7 mouse cellular contexts compared by ENCODE assay signal in genomic region chr4:13957920-13958319, GRCm38 (mm10).
DNase-seq lines count a peak whose midpoint lies in the region; ATAC-seq lines count a peak whose summit lies in the region.

No protein-coding gene starts in this region.

- intact Hi-C loops in left cerebral cortex, postnatal 4 days (cut with DNase I) = no loop called here
- intact Hi-C loops in left cerebral cortex, postnatal 14 days (cut with DNase I) = no loop called here

- no peaks in the 10 kb centered on the region for H3K36me3 ChIP-seq in hindbrain, embryonic 15.5 days
- no peaks in the 10 kb centered on the region for H3K36me3 ChIP-seq in midbrain, embryonic 13.5 days
- no peaks in the 10 kb centered on the region for H3K36me3 ChIP-seq in heart, embryonic 12.5 days

- ATAC-seq in hindbrain, embryonic 15.5 days (ENCODE audit: low FRiP score, low read depth) = peak; percentile 91
- peak; percentile 55 for ATAC-seq in midbrain, embryonic 13.5 days
- no peak for ATAC-seq in heart, embryonic 12.5 days (ENCODE audit: insufficient number of reproducible peaks, low FRiP score)

- no peak overlapping the region for H3K4me2 ChIP-seq in hindbrain, embryonic 15.5 days
- H3K4me2 ChIP-seq in midbrain, embryonic 13.5 days (replicated peaks) = no peak overlapping the region
- no peak overlapping the region for H3K4me2 ChIP-seq in heart, embryonic 12.5 days

- H3K27me3 ChIP-seq in hindbrain, embryonic 15.5 days = no peaks in the 10 kb centered on the region
- no peaks in the 10 kb centered on the region for H3K27me3 ChIP-seq in midbrain, embryonic 13.5 days
- no peaks in the 10 kb centered on the region for H3K27me3 ChIP-seq in heart, embryonic 12.5 days (replicated peaks)

- H3K9me3 ChIP-seq in hindbrain, embryonic 15.5 days = no peaks in the 10 kb centered on the region
- no peaks in the 10 kb centered on the region for H3K9me3 ChIP-seq in midbrain, embryonic 13.5 days
- H3K9me3 ChIP-seq in heart, embryonic 12.5 days (replicated peaks) = no peaks in the 10 kb centered on the region

- H3K9ac ChIP-seq in hindbrain, embryonic 15.5 days = no peak overlapping the region
- no peak overlapping the region for H3K9ac ChIP-seq in midbrain, embryonic 13.5 days (replicated peaks)
- no peak overlapping the region for H3K9ac ChIP-seq in heart, embryonic 12.5 days

- 24% methylated on average over 4 of the region's 4 CpGs for WGBS in hindbrain, embryonic 15.5 days
- 27% methylated on average over 4 of the region's 4 CpGs for WGBS in midbrain, embryonic 13.5 days
- 44% methylated on average over 4 of the region's 4 CpGs for WGBS in heart, embryonic 12.5 days

- peak; percentile 88 for DNase-seq in left cerebral cortex, postnatal 4 days
- DNase-seq in left cerebral cortex, postnatal 14 days (ENCODE audit: low spot score in 2 of 2) = no peak
- peak; percentile 88 to 92 for DNase-seq in cerebellum, postnatal 10 days
- no peak for DNase-seq in urinary bladder, adult 18-20 months (ENCODE audit: low spot score in 2 of 2)

- H3K4me3 ChIP-seq in hindbrain, embryonic 15.5 days = no peak overlapping the region
- no peak overlapping the region for H3K4me3 ChIP-seq in midbrain, embryonic 13.5 days (replicated peaks)
- H3K4me3 ChIP-seq in heart, embryonic 12.5 days = no peak overlapping the region

- H3K27ac ChIP-seq in hindbrain, embryonic 15.5 days (replicated peaks) = peak overlapping the region; percentile 57
- H3K27ac ChIP-seq in midbrain, embryonic 13.5 days = peak overlapping the region; percentile 32; the same call in 1 of the 2 replicates
- no peak overlapping the region for H3K27ac ChIP-seq in heart, embryonic 12.5 days (ENCODE audit: poor library complexity, severe bottlenecking)

- peaks cover 6% of the 10 kb centered on the region; the same call in 1 of the 2 replicates for H3K4me1 ChIP-seq in hindbrain, embryonic 15.5 days (replicated peaks)
- peaks cover 5% of the 10 kb centered on the region; the same call in 1 of the 2 replicates for H3K4me1 ChIP-seq in midbrain, embryonic 13.5 days (replicated peaks)
- 0 out of 2 replicates have a peak, but pooled peaks cover 6% of the 10 kb centered on the region for H3K4me1 ChIP-seq in heart, embryonic 12.5 days (replicated peaks)

Comparison
In these comparisons a context has a peak if more than half of its experiments do, and no peak if none do; other contexts are left out.
1. DNase-seq: peak in left cerebral cortex, postnatal 4 days (single experiment) and cerebellum, postnatal 10 days (2 of 2); none in left cerebral cortex, postnatal 14 days (0 of 2) and urinary bladder, adult 18-20 months (0 of 2).